Mouse (Mus musculus) testis, adult 2 months (tissue): ENCODE results near the gene Tex33.

Experiments used
- CTCF ChIP-seq: fragments of 200-500 bp; IDR thresholded peaks from 2 replicates; pipeline ENCODE4 v1.5.1; 2012; ENCODE audit warnings: low read depth, mild to moderate bottlenecking, inconsistent platforms, low read length, moderate library complexity; ENCODE audit not compliant: control insufficient read depth, insufficient read depth, insufficient replicate concordance
- POLR2A ChIP-seq: fragments of 200-500 bp; IDR thresholded peaks from 2 replicates; pipeline ENCODE4 v1.6.1; 2012; ENCODE audit warnings: low read depth, mild to moderate bottlenecking, inconsistent platforms, low read length, moderate library complexity; ENCODE audit not compliant: control insufficient read depth

GRCm38 (mm10) chr15:78443857-78444256 is 48.1 kb upstream of the Tex33 start:
- TF ChIP-seq CTCF (no peak), POLR2A (no peak; the same call in 1 of the 2 replicates)
